Mouse (Mus musculus) embryonic facial prominence, embryonic 13.5 days (tissue): ENCODE data around the gene Sox15. TPM values are rescaled to one million over a fixed set of nuclear protein-coding genes. Genes with fewer than 3 reads are reported as not detected.
A peak's percentile ranks its signal among the peaks of the same experiment; 100 is the strongest.

ENCODE experiments used
- ATAC-seq: fragments of 200-750 bp; cut with Nextera tagmentation; 2 replicates; pipeline ENCODE4 v1.8.0; 2017; ENCODE audit warnings: low read depth; ENCODE audit not compliant: insufficient number of reproducible peaks, insufficient read depth, low FRiP score, low TSS enrichment
- H3K27ac ChIP-seq: fragments of 300-500 bp; sonication (generic); 2 replicates; pipeline ENCODE4 v1.5.1; 2015; ENCODE audit warnings: moderate library complexity, mild to moderate bottlenecking, inconsistent platforms
- H3K27me3 ChIP-seq: fragments of 300-500 bp; sonication (generic); 2 replicates; pipeline ENCODE4 v1.6.1; 2015; ENCODE audit warnings: mild to moderate bottlenecking, inconsistent platforms
- H3K36me3 ChIP-seq: fragments of 300-500 bp; sonication (generic); 2 replicates; pipeline ENCODE4 v1.6.1; 2015; ENCODE audit warnings: mild to moderate bottlenecking, inconsistent platforms
- H3K4me1 ChIP-seq: fragments of 300-500 bp; sonication (generic); 2 replicates; pipeline ENCODE4 v1.6.1; 2015; ENCODE audit warnings: inconsistent platforms
- H3K4me2 ChIP-seq: fragments of 300-500 bp; sonication (generic); 2 replicates; pipeline ENCODE4 v1.6.1; 2015; ENCODE audit warnings: moderate library complexity, mild to moderate bottlenecking, inconsistent platforms
- H3K4me3 ChIP-seq: fragments of 300-500 bp; sonication (generic); 2 replicates; pipeline ENCODE4 v1.5.1; 2015; ENCODE audit warnings: mild to moderate bottlenecking, inconsistent platforms
- H3K9ac ChIP-seq: fragments of 300-500 bp; sonication (generic); 2 replicates; pipeline ENCODE4 v1.6.1; 2015; ENCODE audit warnings: mild to moderate bottlenecking, inconsistent platforms
- H3K9me3 ChIP-seq: fragments of 300-500 bp; sonication (generic); 2 replicates; pipeline ENCODE4 v1.6.1; 2016; ENCODE audit warnings: inconsistent platforms
- whole genome bisulfite sequencing: fragments of 180-500 bp; shearing (Covaris S2); methylation state at CpG from one replicate; pipeline ENCODE4 v1.1.7; 2015; ENCODE audit warnings: mixed read lengths; 5-methylcytosine and 5-hydroxymethylcytosine counted together
- polyA plus RNA-seq: library from polyadenylated mRNA; unstranded; fragments of >200 nt; fragmentation: Nextera tagmentation; extraction: Ambion mirVana; gene quantifications from 2 replicates; pipeline ENCODE4 v1.2.1, GENCODE M21; 2015

Gene Sox15
- polyA plus RNA-seq, 1 experiment from 2014 or later = 0.41 TPM

DNA sequence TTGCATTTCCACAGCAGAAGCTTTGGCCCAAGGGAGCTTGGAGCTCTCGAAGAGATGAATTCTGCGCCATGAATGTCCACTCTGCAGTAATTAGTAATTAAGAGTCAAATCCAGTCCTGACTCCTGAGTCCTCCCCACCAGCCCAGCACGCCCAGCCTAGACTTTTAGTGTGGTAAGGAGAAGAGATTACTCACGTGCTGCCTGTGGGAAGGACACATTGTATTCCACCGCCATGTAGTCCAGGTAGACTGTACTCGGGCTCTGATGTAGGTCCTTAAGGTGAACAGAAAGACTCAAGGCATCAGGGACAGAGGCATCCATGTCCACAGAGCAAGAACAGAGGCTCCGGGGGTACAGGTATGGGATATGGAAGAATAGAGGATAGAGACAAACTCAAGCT, 9.7 kb downstream of the Sox15 start:
- H3K4me3 ChIP-seq = no peak overlapping the region
- WGBS = 90% methylated on average over 7 of the region's 7 CpGs
- no peak overlapping the region for H3K4me2 ChIP-seq
- H3K27ac ChIP-seq = no peak overlapping the region
- peaks cover 27% of the 10 kb centered on the region for H3K4me1 ChIP-seq
- no peaks in the 10 kb centered on the region for H3K9me3 ChIP-seq
- H3K27me3 ChIP-seq = no peaks in the 10 kb centered on the region
- no peak for ATAC-seq
- no peak overlapping the region for H3K9ac ChIP-seq
- H3K36me3 ChIP-seq = peaks cover 60% of the 10 kb centered on the region

DNA sequence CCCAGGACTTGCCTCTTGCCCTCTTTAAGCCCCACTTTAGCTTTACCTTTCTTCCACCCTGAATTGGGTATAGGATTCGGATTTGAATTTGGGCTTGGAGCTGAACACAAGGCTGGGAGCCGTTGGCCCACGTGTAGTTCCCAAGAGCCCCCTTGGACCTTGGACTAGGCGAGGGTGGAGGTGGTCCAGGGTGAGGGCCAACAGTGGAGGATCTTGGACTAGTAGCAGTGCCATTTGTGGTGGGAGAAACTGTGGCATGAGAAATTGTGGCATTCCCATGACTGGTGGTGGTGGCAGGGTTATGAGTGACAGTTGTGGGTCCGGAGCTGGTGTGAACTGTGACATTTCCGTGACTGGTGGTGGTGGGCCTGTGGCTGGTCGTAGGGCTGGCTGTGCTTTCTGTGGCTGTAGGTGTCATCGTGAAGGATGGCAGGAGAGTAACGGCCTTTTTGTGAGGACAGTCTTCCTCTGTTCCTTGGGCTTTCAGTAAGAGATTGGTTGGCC, 10.4 kb downstream of the Sox15 start:
- Histone ChIP-seq H3K9ac (no peak overlapping the region), H3K36me3 (peaks cover 67% of the 10 kb centered on the region), H3K27me3 (no peaks in the 10 kb centered on the region), H3K27ac (peak overlapping the region; percentile 44; the same call in 1 of the 2 replicates), H3K4me3 (no peak overlapping the region), H3K9me3 (no peaks in the 10 kb centered on the region), H3K4me2 (no peak overlapping the region), H3K4me1 (peaks cover 34% of the 10 kb centered on the region)
- ATAC-seq = no peak
- WGBS = 74% methylated on average over 9 of the region's 9 CpGs

DNA sequence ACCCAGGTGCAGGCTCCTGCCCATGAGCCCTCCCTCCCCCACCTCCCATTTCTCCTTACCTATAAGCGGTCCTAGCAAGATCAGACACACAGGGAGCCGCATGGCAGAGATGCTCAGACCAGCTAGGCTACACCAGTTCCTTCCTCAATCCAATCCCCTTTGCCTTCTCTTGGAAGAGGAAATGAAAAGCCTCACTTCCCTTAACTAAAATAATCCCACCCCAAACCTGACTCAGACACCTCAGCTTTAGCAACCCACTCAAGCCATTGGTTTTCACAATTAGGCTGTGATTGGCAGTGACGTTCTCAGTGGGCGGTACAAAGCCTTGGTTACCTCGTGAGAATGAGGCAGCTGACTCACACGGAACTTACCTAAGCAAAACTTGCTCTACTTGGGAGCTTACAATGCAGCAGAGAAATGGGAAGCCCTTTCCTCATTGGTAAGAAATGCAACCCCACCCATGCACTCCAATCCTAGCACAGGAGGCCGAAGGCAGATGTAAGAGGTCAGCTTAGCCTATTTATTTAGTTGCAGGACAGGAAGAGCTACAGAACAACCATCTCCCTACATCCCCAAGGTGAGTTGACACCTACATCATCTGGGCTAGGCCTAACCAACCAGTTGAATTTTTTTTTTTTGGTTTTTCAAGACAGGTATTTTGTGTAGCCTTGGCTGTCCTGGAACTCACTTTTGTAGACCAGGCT, 11.0 kb downstream of the Sox15 start, which contains the start of gene Cd68:
TSS of gene Cd68 (minus strand) at position 193 of the 704 bp plus-strand sequence.
- Histone ChIP-seq H3K4me2 (no peak within 1 kb of the TSS), H3K4me3 (no peak within 1 kb of the TSS), H3K36me3 (peaks cover 70% of the 10 kb centered on the region), H3K27ac (peak within 1 kb of the TSS; percentile 44; the same call in 1 of the 2 replicates), H3K27me3 (no peaks in the 10 kb centered on the region), H3K4me1 (peaks cover 34% of the 10 kb centered on the region), H3K9ac (no peak within 1 kb of the TSS), H3K9me3 (no peaks in the 10 kb centered on the region)
- ATAC-seq = no peak
- WGBS = 26% methylated on average over 7 of the region's 7 CpGs

DNA sequence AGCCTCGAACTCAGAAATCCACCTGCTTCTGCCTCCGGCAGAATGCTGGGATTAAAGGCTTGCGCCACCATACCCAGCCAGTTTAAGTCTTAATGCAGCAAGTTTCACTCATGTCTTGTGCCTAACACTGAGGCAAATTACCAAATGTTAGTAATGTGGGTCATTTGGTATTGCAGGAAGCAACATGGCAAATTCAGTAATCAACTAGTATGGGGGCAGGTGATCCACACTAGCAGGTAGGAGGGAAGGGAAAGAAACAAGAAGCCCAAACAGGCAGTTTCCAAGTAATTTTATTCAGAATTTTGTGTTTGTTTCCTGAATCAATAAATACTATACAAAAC, 11.5 kb downstream of the Sox15 start:
- no peak overlapping the region for H3K4me2 ChIP-seq
- no peak overlapping the region for H3K4me3 ChIP-seq
- no peaks in the 10 kb centered on the region for H3K27me3 ChIP-seq
- no peak for ATAC-seq
- H3K36me3 ChIP-seq = peaks cover 70% of the 10 kb centered on the region
- peaks cover 29% of the 10 kb centered on the region for H3K4me1 ChIP-seq
- no peak overlapping the region for H3K9ac ChIP-seq
- 81% methylated on average over 3 of the region's 3 CpGs for WGBS
- no peak overlapping the region for H3K27ac ChIP-seq
- no peaks in the 10 kb centered on the region for H3K9me3 ChIP-seq

DNA sequence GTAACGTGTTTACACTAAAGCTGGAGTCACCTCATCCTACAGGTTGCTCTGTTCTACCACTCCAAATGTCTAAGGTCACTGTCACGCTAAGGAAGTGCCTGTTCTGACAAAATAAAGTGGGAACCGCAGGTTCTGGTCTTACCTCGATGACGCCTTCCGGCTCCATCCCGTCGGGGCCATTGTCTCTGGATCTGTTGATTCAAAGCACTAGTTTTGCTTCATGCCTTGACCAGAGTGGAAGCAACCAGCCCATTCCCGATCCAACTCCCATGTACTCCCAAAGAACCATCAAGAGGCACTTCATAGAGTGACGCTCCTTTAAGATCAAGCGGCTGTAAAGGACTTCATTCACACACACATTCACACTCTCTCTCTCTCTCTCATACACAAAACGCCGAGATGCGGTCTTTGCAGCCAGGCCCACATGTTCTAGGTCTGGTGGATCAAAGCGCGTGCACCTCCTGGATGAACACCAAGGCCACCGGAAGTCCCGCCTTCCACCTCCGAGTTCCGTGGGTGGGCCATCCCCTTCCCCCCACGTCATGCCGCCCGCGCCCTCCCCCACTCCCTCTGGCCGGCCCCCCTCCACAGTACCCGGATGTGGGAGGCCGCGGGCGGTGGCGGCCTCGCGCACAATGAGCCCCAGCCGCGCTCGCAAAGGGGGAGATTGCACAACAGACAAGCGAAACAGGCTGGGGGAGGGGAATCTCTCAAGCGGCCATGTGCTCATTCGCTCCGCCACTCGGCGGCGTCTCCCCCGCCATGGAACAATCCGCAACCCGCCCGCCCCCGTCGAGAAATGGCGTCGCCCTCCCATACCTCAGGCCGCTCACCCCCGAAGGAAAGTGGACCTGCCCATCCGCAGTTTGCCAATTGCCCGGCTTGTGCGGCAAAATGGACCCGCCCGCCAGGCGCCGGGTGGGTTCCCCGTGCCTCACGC, 15.9 kb downstream of the Sox15 start:
- Histone ChIP-seq H3K27me3 (no peaks in the 10 kb centered on the region), H3K4me3 (peak overlapping the region; percentile 100), H3K4me1 (peaks cover 23% of the 10 kb centered on the region), H3K9me3 (no peaks in the 10 kb centered on the region), H3K9ac (peak overlapping the region; percentile 100), H3K4me2 (peak overlapping the region; percentile 87), H3K27ac (peak overlapping the region; percentile 98), H3K36me3 (peaks cover 75% of the 10 kb centered on the region)
- under 1% methylated on average over 58 of the region's 61 CpGs for WGBS
- ATAC-seq = peak; percentile 59

DNA sequence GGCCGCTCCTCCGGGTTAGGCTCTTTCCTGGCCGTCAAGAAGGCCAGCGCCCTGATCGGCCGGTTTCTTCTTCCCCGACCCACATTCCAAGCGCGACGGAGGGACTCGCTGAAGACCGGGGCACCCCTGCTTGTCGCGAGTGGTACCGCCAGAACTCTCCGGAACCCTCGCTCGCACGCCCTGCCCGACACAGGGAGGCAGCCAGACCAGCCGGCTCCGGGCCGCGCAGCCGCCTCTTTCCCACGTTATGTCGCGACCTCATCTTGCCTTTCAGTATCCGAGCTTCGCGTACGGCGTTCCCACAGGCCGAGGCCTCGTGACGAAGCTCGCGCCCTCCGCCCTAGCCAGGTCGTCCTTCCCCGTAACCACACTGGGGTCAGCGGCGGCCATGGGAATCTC, 16.6 kb downstream of the Sox15 start:
- peak; percentile 2; the same call in 1 of the 2 replicates for ATAC-seq
- peak overlapping the region; percentile 87 for H3K4me2 ChIP-seq
- under 1% methylated on average over 43 of the region's 43 CpGs for WGBS
- H3K9me3 ChIP-seq = no peaks in the 10 kb centered on the region
- peak overlapping the region; percentile 100 for H3K4me3 ChIP-seq
- H3K36me3 ChIP-seq = peaks cover 75% of the 10 kb centered on the region
- H3K9ac ChIP-seq = peak overlapping the region; percentile 100
- peaks cover 23% of the 10 kb centered on the region for H3K4me1 ChIP-seq
- peak overlapping the region; percentile 98 for H3K27ac ChIP-seq
- no peaks in the 10 kb centered on the region for H3K27me3 ChIP-seq

DNA sequence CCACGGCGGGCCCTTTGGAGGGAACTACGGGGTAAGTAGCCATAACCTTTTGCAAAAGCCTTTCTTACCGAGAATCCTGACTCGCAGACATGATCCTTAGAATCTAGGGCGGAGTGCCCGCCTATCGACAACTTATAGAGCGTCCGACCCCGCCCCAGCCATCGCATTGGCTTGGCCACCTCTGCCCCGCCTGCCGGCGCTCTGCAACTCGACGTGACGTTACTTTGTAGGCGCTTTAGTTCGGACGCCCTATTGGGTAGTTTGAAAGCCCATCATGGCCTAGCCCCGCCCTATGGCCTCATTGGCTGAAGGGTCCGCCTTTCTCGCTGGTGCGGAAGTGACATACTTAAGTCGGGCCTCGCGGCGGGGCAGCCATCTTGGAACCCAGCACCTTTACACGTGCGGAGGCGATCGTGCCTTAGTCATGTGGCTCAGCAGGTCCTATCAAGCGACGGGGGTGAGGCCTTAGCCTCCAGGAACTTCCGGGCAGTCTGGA, 17.1 kb downstream of the Sox15 start, which contains the start of gene Eif4a1:
TSS of gene Eif4a1 (minus strand) at position 213 of the 496 bp plus-strand sequence.
- Histone ChIP-seq H3K9me3 (no peaks in the 10 kb centered on the region), H3K36me3 (peaks cover 77% of the 10 kb centered on the region), H3K4me3 (peak within 1 kb of the TSS; percentile 100), H3K27ac (peak within 1 kb of the TSS; percentile 98), H3K27me3 (no peaks in the 10 kb centered on the region), H3K9ac (peak within 1 kb of the TSS; percentile 100), H3K4me1 (peaks cover 23% of the 10 kb centered on the region), H3K4me2 (peak within 1 kb of the TSS; percentile 87)
- WGBS = under 1% methylated on average over 36 of the region's 36 CpGs
- peak; percentile 98 for ATAC-seq

DNA sequence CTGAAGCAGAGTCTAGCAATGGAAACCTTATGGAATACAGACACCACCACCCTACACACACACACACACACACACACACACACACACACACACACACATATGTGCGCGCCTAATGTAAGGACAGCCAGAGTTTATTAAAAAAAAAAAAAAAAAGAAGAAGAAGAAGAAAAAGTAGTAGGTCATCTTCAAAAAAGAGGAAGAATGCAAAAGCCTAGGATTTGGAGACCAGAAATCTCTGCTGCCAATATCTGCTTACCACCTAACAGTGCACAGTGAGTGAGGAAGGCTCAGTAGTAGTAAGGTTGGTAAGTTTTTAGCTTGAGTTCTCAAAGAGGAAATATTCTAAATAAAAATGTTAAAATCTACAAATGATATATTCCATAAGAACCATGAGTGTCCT, 24.0 kb downstream of the Sox15 start:
- 100% methylated on average over 2 of the region's 2 CpGs for WGBS

DNA sequence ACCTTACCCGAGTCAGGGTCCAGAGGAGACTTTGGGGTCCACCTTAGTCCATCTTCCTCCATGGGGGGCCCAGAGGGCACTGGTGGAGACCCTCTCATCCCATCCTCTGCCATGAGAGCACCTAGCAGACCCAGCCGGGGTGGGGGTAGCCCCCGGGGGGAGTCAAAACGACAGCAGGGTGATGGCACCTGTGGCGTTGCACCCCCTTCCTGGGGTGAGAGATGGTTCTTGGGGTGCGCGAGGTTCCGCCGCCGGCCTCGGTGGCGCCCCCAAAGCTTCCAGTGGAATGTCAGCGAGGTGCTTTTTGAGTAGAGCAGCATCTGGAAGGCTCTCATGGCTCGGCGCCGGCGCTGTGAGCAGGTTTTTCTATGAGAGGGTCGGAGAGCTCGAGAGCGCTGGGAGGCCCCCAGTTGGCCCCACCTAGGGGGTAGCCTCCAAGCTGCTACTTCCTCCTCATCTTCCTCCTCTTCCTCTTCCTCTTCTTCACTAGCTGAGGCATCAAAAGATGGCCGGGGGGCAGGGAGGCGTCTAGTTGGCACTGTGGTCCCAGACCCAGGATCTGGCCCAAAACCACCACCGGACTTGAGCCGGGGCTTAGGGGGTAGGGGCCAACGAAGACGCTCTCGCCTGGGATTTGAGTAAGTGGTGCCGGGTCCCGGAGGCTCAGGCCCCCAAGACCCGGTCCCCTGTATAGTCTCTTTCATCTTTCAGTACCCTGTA, 25.2 kb downstream of the Sox15 start:
- Histone ChIP-seq H3K9ac (peak overlapping the region; percentile 92; the same call in 1 of the 2 replicates), H3K4me1 (peaks cover 40% of the 10 kb centered on the region), H3K36me3 (peaks cover 48% of the 10 kb centered on the region), H3K9me3 (no peaks in the 10 kb centered on the region), H3K27ac (no peak overlapping the region; the same call in 1 of the 2 replicates), H3K27me3 (no peaks in the 10 kb centered on the region), H3K4me2 (peak overlapping the region; percentile 93), H3K4me3 (peak overlapping the region; percentile 81)
- no peak for ATAC-seq
- WGBS = 91% methylated on average over 30 of the region's 30 CpGs

More for the DNA sequence above, 24.0 kb downstream of the Sox15 start:
- Histone ChIP-seq H3K4me1 (peaks cover 40% of the 10 kb centered on the region), H3K4me2 (peak overlapping the region; percentile 17; the same call in 1 of the 2 replicates), H3K9me3 (no peaks in the 10 kb centered on the region), H3K4me3 (0 out of 2 replicates have a peak overlapping the region, but pooled peaks have one; percentile 6), H3K9ac (peak overlapping the region; percentile 28; the same call in 1 of the 2 replicates), H3K27me3 (no peaks in the 10 kb centered on the region), H3K36me3 (peaks cover 60% of the 10 kb centered on the region), H3K27ac (no peak overlapping the region)
- ATAC-seq = no peak

DNA sequence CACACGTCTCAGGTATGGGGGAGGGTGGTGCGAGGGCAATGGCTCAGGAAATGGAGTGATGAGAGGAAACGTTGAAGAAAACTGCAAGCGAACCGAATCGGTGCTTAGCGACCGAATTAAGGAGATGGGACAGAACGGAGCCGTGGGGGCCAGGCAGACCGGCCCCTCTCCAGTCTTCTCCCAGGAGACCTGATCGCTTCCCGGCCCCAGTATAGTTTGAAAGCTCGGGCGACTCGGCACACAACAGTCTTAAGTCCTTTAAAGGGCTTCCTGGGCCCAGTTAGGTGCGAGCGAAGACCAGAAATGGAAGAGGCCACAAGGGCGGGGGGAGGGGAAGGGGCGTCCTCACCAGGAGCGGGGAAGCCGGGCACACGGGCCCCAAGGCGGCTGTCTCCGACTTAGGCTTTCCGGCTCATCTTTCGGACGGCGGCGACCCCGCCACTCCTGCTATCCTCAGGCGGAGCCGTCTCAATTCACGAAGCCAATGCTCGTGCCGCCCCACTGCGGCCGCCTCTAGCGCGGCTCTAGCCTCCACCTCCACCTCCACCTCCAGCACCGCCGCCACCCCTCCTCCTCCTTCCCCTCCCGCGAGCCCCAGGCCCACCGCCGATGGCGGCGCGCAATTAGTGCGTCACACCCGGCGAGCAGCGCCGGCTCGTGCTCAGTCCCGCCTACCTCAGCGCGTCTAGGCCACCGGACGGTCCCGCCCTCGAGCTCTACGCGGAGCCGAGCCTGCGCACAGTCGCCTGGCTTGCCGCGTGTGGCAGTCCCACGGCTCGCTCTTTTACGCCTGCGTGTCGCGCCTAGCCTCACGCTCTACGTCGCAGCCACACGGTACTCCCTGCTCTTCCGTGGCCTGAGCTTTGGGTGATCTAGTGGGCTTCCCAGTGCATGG, 26.4 kb downstream of the Sox15 start, which contains the start of gene Senp3:
TSS of gene Senp3 (minus strand) at position 771 of the 895 bp plus-strand sequence.
- Histone ChIP-seq H3K9ac (peak within 1 kb of the TSS; percentile 92), H3K4me3 (peak within 1 kb of the TSS; percentile 81), H3K4me1 (peaks cover 51% of the 10 kb centered on the region), H3K9me3 (no peaks in the 10 kb centered on the region), H3K36me3 (peaks cover 36% of the 10 kb centered on the region), H3K27ac (peak within 1 kb of the TSS; percentile 97), H3K27me3 (no peaks in the 10 kb centered on the region), H3K4me2 (peak within 1 kb of the TSS; percentile 93)
- WGBS = under 1% methylated on average over 79 of the region's 80 CpGs
- ATAC-seq = peak; percentile 92
